In the genomic region with DNA sequence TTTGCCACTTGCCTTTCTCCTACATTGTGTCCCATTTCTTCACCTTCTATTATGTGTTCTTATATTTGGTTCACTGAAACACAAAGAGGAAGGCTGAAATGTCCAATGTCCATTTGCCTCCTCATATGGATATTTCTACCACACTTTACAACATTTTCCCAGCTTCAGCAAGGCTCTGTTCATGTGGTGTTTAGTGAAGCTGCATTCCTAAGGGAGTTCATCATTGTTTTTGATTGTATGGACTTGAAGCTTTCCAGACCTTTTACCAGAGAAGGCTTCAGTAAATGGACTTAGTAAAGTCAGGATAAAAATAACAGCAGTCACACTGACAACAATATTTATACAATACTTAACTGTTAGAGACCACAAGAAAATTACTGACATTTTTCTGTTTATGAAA, we compare ENCODE assay signal across 15 mouse cellular contexts.
DNase-seq lines count a peak whose midpoint lies in the region; ATAC-seq and TF ChIP-seq lines count a peak whose summit lies in the region.
"Had no signal": no experiment of that assay in that cellular context is flagged by ENCODE, and none has a peak within 500 bp of the region (broad histone marks: within the 10 kb centered on the region; RNA-seq: fewer than 3 reads in every experiment).

No protein-coding gene starts in this region.

- H3K27me3 ChIP-seq in heart, embryonic 12.5 days (replicated peaks) = no peaks in the 10 kb centered on the region
- no peaks in the 10 kb centered on the region for H3K27me3 ChIP-seq in embryonic facial prominence, embryonic 12.5 days
- H3K27me3 ChIP-seq in limb, embryonic 14.5 days (ENCODE audit: control insufficient read depth, insufficient read depth, low read length) = no peaks in the 10 kb centered on the region
- H3K27me3 ChIP-seq in liver, postnatal 0 days (ENCODE audit: insufficient read depth, low read length) = no peaks in the 10 kb centered on the region
- H3K27me3 ChIP-seq in liver, embryonic 12.5 days (replicated peaks) = no peaks in the 10 kb centered on the region
- H3K27me3 ChIP-seq: neural tube, embryonic 13.5 days had no signal

- H3K4me1 ChIP-seq in heart, embryonic 12.5 days (replicated peaks) = peaks cover 8% of the 10 kb centered on the region; the same call in 1 of the 2 replicates
- peaks cover 5% of the 10 kb centered on the region; the same call in 1 of the 2 replicates for H3K4me1 ChIP-seq in embryonic facial prominence, embryonic 12.5 days
- peaks cover 10% of the 10 kb centered on the region for H3K4me1 ChIP-seq in limb, embryonic 14.5 days (ENCODE audit: control insufficient read depth, insufficient read depth, low read length)
- no peaks in the 10 kb centered on the region for H3K4me1 ChIP-seq in liver, postnatal 0 days (ENCODE audit: insufficient read depth)
- H3K4me1 ChIP-seq in liver, embryonic 12.5 days = no peaks in the 10 kb centered on the region
- H3K4me1 ChIP-seq: neural tube, embryonic 13.5 days had no signal

- DNase-seq in heart, postnatal 36 days = no peak
- peak; percentile 74 for DNase-seq in 3T3-L1 (ENCODE audit: low read depth, low spot score)
- peak; percentile 59 for DNase-seq in limb, embryonic 14.5 days (ENCODE audit: low spot score)
- no peak for DNase-seq in liver, postnatal 0 days
- DNase-seq in layer of hippocampus, postnatal 36 days = no peak
- DNase-seq: cerebellum, adult 11 months; kidney, postnatal 36 days; thymus, postnatal 14 days had no signal

- no peak overlapping the region for H3K4me3 ChIP-seq in heart, embryonic 12.5 days
- H3K4me3 ChIP-seq in embryonic facial prominence, embryonic 12.5 days = no peak overlapping the region
- H3K4me3 ChIP-seq in limb, embryonic 14.5 days (replicated peaks; ENCODE audit: low read length) = no peak overlapping the region
- H3K4me3 ChIP-seq in liver, postnatal 0 days (ENCODE audit: low read depth, low read length) = no peak overlapping the region
- H3K4me3 ChIP-seq in liver, embryonic 12.5 days = no peak overlapping the region
- H3K4me3 ChIP-seq: neural tube, embryonic 13.5 days had no signal

- no peak overlapping the region for H3K4me2 ChIP-seq in heart, embryonic 12.5 days
- H3K4me2 ChIP-seq in embryonic facial prominence, embryonic 12.5 days (replicated peaks) = no peak overlapping the region
- H3K4me2 ChIP-seq in limb, embryonic 14.5 days (replicated peaks; ENCODE audit: low read depth, low read length, severe bottlenecking) = no peak overlapping the region
- no peak overlapping the region for H3K4me2 ChIP-seq in liver, postnatal 0 days (ENCODE audit: low read depth, low read length)
- no peak overlapping the region for H3K4me2 ChIP-seq in liver, embryonic 12.5 days
- H3K4me2 ChIP-seq: neural tube, embryonic 13.5 days had no signal

- no peak overlapping the region for H3K9ac ChIP-seq in heart, embryonic 12.5 days
- H3K9ac ChIP-seq in embryonic facial prominence, embryonic 12.5 days = no peak overlapping the region
- no peak overlapping the region for H3K9ac ChIP-seq in limb, embryonic 14.5 days (ENCODE audit: low read depth, low read length, severe bottlenecking)
- H3K9ac ChIP-seq in liver, postnatal 0 days (replicated peaks) = no peak overlapping the region
- no peak overlapping the region for H3K9ac ChIP-seq in liver, embryonic 12.5 days
- H3K9ac ChIP-seq: neural tube, embryonic 13.5 days had no signal

- intact Hi-C loops in heart, postnatal 36 days (cut with DNase I) = loop anchor here (5.0 kb wide), 3 partner anchors 167 to 468 kb away; partner anchors contain the start of genes Col3a1 and Gulp1

- no peaks in the 10 kb centered on the region for H3K36me3 ChIP-seq in heart, embryonic 12.5 days
- no peaks in the 10 kb centered on the region for H3K36me3 ChIP-seq in embryonic facial prominence, embryonic 12.5 days
- H3K36me3 ChIP-seq in limb, embryonic 14.5 days (ENCODE audit: control insufficient read depth, insufficient read depth, low read length) = no peaks in the 10 kb centered on the region
- H3K36me3 ChIP-seq in liver, postnatal 0 days (replicated peaks; ENCODE audit: insufficient read depth, low read length) = no peaks in the 10 kb centered on the region
- H3K36me3 ChIP-seq in liver, embryonic 12.5 days = no peaks in the 10 kb centered on the region
- H3K36me3 ChIP-seq: neural tube, embryonic 13.5 days had no signal

- no peak for ATAC-seq in heart, embryonic 12.5 days (ENCODE audit: insufficient number of reproducible peaks, low FRiP score)
- ATAC-seq in embryonic facial prominence, embryonic 12.5 days (ENCODE audit: insufficient number of reproducible peaks, insufficient read depth, low FRiP score, low TSS enrichment) = 0 out of 2 replicates have a peak, but pooled peaks have one; percentile 56
- peak; percentile 46; the same call in 1 of the 2 replicates for ATAC-seq in limb, embryonic 14.5 days (ENCODE audit: low FRiP score, low read depth)
- ATAC-seq in liver, postnatal 0 days = no peak
- ATAC-seq in liver, embryonic 12.5 days = no peak
- ATAC-seq: forebrain, embryonic 14.5 days; midbrain, embryonic 16.5 days had no signal

- H3K9me3 ChIP-seq in heart, embryonic 12.5 days (replicated peaks) = peaks cover 2% of the 10 kb centered on the region; the same call in 1 of the 2 replicates
- H3K9me3 ChIP-seq in embryonic facial prominence, embryonic 12.5 days = no peaks in the 10 kb centered on the region
- H3K9me3 ChIP-seq in limb, embryonic 14.5 days (ENCODE audit: control insufficient read depth, low read length) = 0 out of 2 replicates have a peak, but pooled peaks cover 3% of the 10 kb centered on the region
- H3K9me3 ChIP-seq in liver, postnatal 0 days (ENCODE audit: low read length) = no peaks in the 10 kb centered on the region
- no peaks in the 10 kb centered on the region for H3K9me3 ChIP-seq in liver, embryonic 12.5 days (replicated peaks)
- H3K9me3 ChIP-seq: neural tube, embryonic 13.5 days had no signal

- no peak for TF ChIP-seq POLR2A in limb, embryonic 14.5 days (IDR thresholded peaks at IDR 0.05; ENCODE audit: borderline replicate concordance, extremely low read depth, insufficient read depth, insufficient read length)

- no peak for TF ChIP-seq EP300 in liver, postnatal 0 days (IDR thresholded peaks at IDR 0.05; ENCODE audit: low read depth)

- TF ChIP-seq CTCF in liver, postnatal 0 days (IDR thresholded peaks at IDR 0.05; ENCODE audit: low read depth) = no peak

- peak overlapping the region; percentile 64; the same call in 1 of the 2 replicates for H3K27ac ChIP-seq in heart, embryonic 12.5 days (ENCODE audit: poor library complexity, severe bottlenecking)
- H3K27ac ChIP-seq in embryonic facial prominence, embryonic 12.5 days = peak overlapping the region; percentile 26; the same call in 1 of the 2 replicates
- H3K27ac ChIP-seq in limb, embryonic 14.5 days (replicated peaks; ENCODE audit: low read depth, low read length) = peak overlapping the region; percentile 63
- no peak overlapping the region for H3K27ac ChIP-seq in liver, postnatal 0 days (ENCODE audit: low read depth)
- no peak overlapping the region for H3K27ac ChIP-seq in liver, embryonic 12.5 days
- H3K27ac ChIP-seq: macrophage; neural tube, embryonic 13.5 days had no signal

Comparison
In these comparisons a context has a peak if more than half of its experiments do, and no peak if none do; other contexts are left out.
1. ATAC-seq: peak in embryonic facial prominence, embryonic 12.5 days (single experiment) and limb, embryonic 14.5 days (single experiment); none in heart, embryonic 12.5 days (single experiment), liver, postnatal 0 days (single experiment) and liver, embryonic 12.5 days (single experiment).
2. H3K27ac ChIP-seq: peak in heart, embryonic 12.5 days (single experiment), embryonic facial prominence, embryonic 12.5 days (single experiment) and limb, embryonic 14.5 days (single experiment); none in liver, postnatal 0 days (single experiment) and liver, embryonic 12.5 days (single experiment).
3. DNase-seq: peak in 3T3-L1 (single experiment) and limb, embryonic 14.5 days (single experiment); none in heart, postnatal 36 days (0 of 2), liver, postnatal 0 days (single experiment) and layer of hippocampus, postnatal 36 days (0 of 2).